Mouse (Mus musculus) limb, embryonic 14.5 days (tissue): ENCODE data around the gene Elmo1. TPM values are rescaled to one million over a fixed set of nuclear protein-coding genes. Genes with fewer than 3 reads are reported as not detected.

ENCODE experiments used
- ATAC-seq: fragments of 200-750 bp; cut with Nextera tagmentation; 2 replicates; pipeline ENCODE4 v1.8.0; 2017; ENCODE audit warnings: low read depth, moderate number of reproducible peaks, moderate TSS enrichment; ENCODE audit not compliant: low FRiP score
- DNase-seq: peaks from one replicate; pipeline ENCODE4 v3.0.0-alpha.2; 2015; ENCODE audit warnings: low spot score
- H3K27ac ChIP-seq: fragments of 300-500 bp; sonication (generic); replicated peaks from 2 replicates; pipeline ENCODE4 v1.5.1; 2014; ENCODE audit warnings: low read depth, mild to moderate bottlenecking, low read length, moderate library complexity, mixed read lengths
- H3K27me3 ChIP-seq: fragments of 300-500 bp; sonication (generic); 2 replicates; pipeline ENCODE4 v1.6.1; 2014; ENCODE audit warnings: low read length, mixed read lengths; ENCODE audit not compliant: control insufficient read depth, insufficient read depth
- H3K36me3 ChIP-seq: fragments of 300-500 bp; sonication (generic); 2 replicates; pipeline ENCODE4 v1.6.1; 2014; ENCODE audit warnings: mild to moderate bottlenecking, low read length, moderate library complexity, mixed read lengths; ENCODE audit not compliant: control insufficient read depth, insufficient read depth
- H3K4me1 ChIP-seq: fragments of 300-500 bp; sonication (generic); 2 replicates; pipeline ENCODE4 v1.6.1; 2014; ENCODE audit warnings: antibody characterized with exemption, low read length, mixed read lengths; ENCODE audit not compliant: control insufficient read depth, insufficient read depth
- H3K4me2 ChIP-seq: fragments of 300-500 bp; sonication (generic); replicated peaks from 2 replicates; pipeline ENCODE4 v1.6.1; 2014; ENCODE audit warnings: low read depth, mild to moderate bottlenecking, low read length, moderate library complexity; ENCODE audit not compliant: severe bottlenecking
- H3K4me3 ChIP-seq: fragments of 300-500 bp; sonication (generic); replicated peaks from 2 replicates; pipeline ENCODE4 v1.5.1; 2014; ENCODE audit warnings: low read length
- H3K9ac ChIP-seq: fragments of 300-500 bp; sonication (generic); 2 replicates; pipeline ENCODE4 v1.6.1; 2014; ENCODE audit warnings: mild to moderate bottlenecking, low read depth, low read length, moderate library complexity; ENCODE audit not compliant: severe bottlenecking
- H3K9me3 ChIP-seq: fragments of 300-500 bp; sonication (generic); 2 replicates; pipeline ENCODE4 v1.6.1; 2016; ENCODE audit warnings: low read length; ENCODE audit not compliant: control insufficient read depth
- POLR2A ChIP-seq: fragments of 200-500 bp; IDR thresholded peaks from 2 replicates; pipeline ENCODE4 v1.8.0; 2012; ENCODE audit warnings: inconsistent platforms, mild to moderate bottlenecking, moderate library complexity, borderline replicate concordance; ENCODE audit not compliant: insufficient read depth, insufficient read length; ENCODE audit errors: extremely low read depth
- WGBS: fragments of 180-500 bp; shearing (Covaris S2); extraction: QIAGEN DNeasy Blood & Tissue Kit; methylation state at CpG from one replicate; pipeline ENCODE4 v1.1.7; 2014; 5-methylcytosine and 5-hydroxymethylcytosine counted together
- polyA plus RNA-seq, 2 experiments: library from polyadenylated mRNA; depleted of rRNA in 1 of 2; stranded (reverse) in 1 of 2; unstranded in 1 of 2; fragments of >200 nt; fragmentation: Nextera tagmentation in 1 of 2; extraction: Ambion mirVana in 1 of 2; gene quantifications; 2 replicates each; pipeline versions ENCODE4 v1.2.1 to v1.2.3; 2012 to 2014

The Elmo1 gene
- polyA plus RNA-seq, 2 experiments, result 12.8 TPM

GRCm38 (mm10) chr13:20472891-20473539 lies 382.6 kb downstream of the Elmo1 start:
- no peak overlapping the region for H3K9ac ChIP-seq
- H3K4me1 ChIP-seq, result peaks cover 4% of the 10 kb centered on the region
- 83% methylated on average over 15 of the region's 15 CpGs for WGBS
- H3K27ac ChIP-seq, result no peak overlapping the region
- no peaks in the 10 kb centered on the region for H3K27me3 ChIP-seq
- DNase-seq (no peak), ATAC-seq (no peak)
- no peak overlapping the region for H3K4me3 ChIP-seq
- H3K9me3 ChIP-seq, result no peaks in the 10 kb centered on the region
- no peaks in the 10 kb centered on the region for H3K36me3 ChIP-seq
- no peak overlapping the region for H3K4me2 ChIP-seq
- TF ChIP-seq POLR2A, result no peak

- WGBS, result 66% methylated on average over 7 of the region's 7 CpGs
- Histone ChIP-seq H3K27ac (no peak overlapping the region), H3K4me3 (no peak overlapping the region), H3K4me2 (no peak overlapping the region), H3K9ac (no peak overlapping the region), H3K27me3 (no peaks in the 10 kb centered on the region), H3K36me3 (no peaks in the 10 kb centered on the region), H3K4me1 (peaks cover 4% of the 10 kb centered on the region), H3K9me3 (no peaks in the 10 kb centered on the region)
- TF ChIP-seq POLR2A, result no peak
- DNase-seq (no peak), ATAC-seq (no peak)
Observed at GRCm38 (mm10) chr13:20473641-20474078, 383.3 kb downstream of the Elmo1 start.

- no peak overlapping the region for H3K4me2 ChIP-seq
- H3K36me3 ChIP-seq, result no peaks in the 10 kb centered on the region
- WGBS, result 93% methylated on average over 4 of the region's 4 CpGs
- DNase-seq (no peak), ATAC-seq (no peak)
- TF ChIP-seq POLR2A, result no peak
- H3K9me3 ChIP-seq, result no peaks in the 10 kb centered on the region
- no peak overlapping the region for H3K4me3 ChIP-seq
- H3K9ac ChIP-seq, result no peak overlapping the region
- H3K4me1 ChIP-seq, result peaks cover 4% of the 10 kb centered on the region
- no peak overlapping the region for H3K27ac ChIP-seq
- no peaks in the 10 kb centered on the region for H3K27me3 ChIP-seq
Observed at GRCm38 (mm10) chr13:20474600-20474999, 384.2 kb downstream of the Elmo1 start.

- ATAC-seq (no peak), DNase-seq (no peak)
- Histone ChIP-seq H3K36me3 (no peaks in the 10 kb centered on the region), H3K27ac (no peak overlapping the region), H3K9ac (no peak overlapping the region), H3K4me2 (no peak overlapping the region), H3K4me3 (no peak overlapping the region), H3K27me3 (no peaks in the 10 kb centered on the region), H3K9me3 (no peaks in the 10 kb centered on the region), H3K4me1 (no peaks in the 10 kb centered on the region)
- no peak for TF ChIP-seq POLR2A
- 80% methylated on average over 1 of the region's 1 CpGs for WGBS
Observed at GRCm38 (mm10) chr13:20481805-20482204, 391.4 kb downstream of the Elmo1 start.

GRCm38 (mm10) chr13:20489110-20489509 lies 398.7 kb downstream of the Elmo1 start:
- Histone ChIP-seq H3K27me3 (no peaks in the 10 kb centered on the region), H3K4me2 (no peak overlapping the region), H3K4me3 (no peak overlapping the region), H3K9ac (no peak overlapping the region), H3K36me3 (no peaks in the 10 kb centered on the region), H3K27ac (no peak overlapping the region), H3K9me3 (no peaks in the 10 kb centered on the region), H3K4me1 (0 out of 2 replicates have a peak, but pooled peaks cover 4% of the 10 kb centered on the region)
- TF ChIP-seq POLR2A, result no peak
- no peak for DNase-seq
- 69% methylated on average over 3 of the region's 3 CpGs for WGBS
- ATAC-seq, result no peak
